Mouse (Mus musculus) ES-Bruce4 (cell line): ENCODE results near the gene Slc35f6.

Source experiments
- CTCF ChIP-seq: IDR thresholded peaks from one replicate; pipeline ENCODE4 v1.8.1; 2011; ENCODE audit warnings: low read depth, low read length
- EP300 ChIP-seq: IDR thresholded peaks from 2 replicates; pipeline ENCODE4 v1.6.1; 2011; ENCODE audit warnings: low read depth, low read length; ENCODE audit not compliant: insufficient read depth
- POLR2A ChIP-seq: IDR thresholded peaks from one replicate; pipeline ENCODE4 v1.8.1; 2011; ENCODE audit warnings: low read length; ENCODE audit not compliant: insufficient read depth

- TF ChIP-seq POLR2A (no peak), CTCF (no peak), EP300 (no peak)
Measured at GRCm38 (mm10) chr5:30620567-30620966, 27.2 kb upstream of the Slc35f6 start.
